Mouse (Mus musculus): ENCODE measurements around the gene BC048679.

GRCm38 (mm10) chr7:81523008-81523662 lies 25.1 kb upstream of the BC048679 start:
- TF ChIP-seq POLR2A (IDR thresholded peaks at IDR 0.05; ENCODE audit: control insufficient read depth, low read depth, low read length) (peak; percentile 91), CTCF (IDR thresholded peaks at IDR 0.05; ENCODE audit: control insufficient read depth, insufficient read depth, insufficient replicate concordance, low read depth, low read length) (no peak)
